Mouse (Mus musculus): ENCODE measurements around the gene Rhot2. TPM values are rescaled to one million over a fixed set of nuclear protein-coding genes. Genes with fewer than 3 reads are reported as not detected.

The Rhot2 gene
- polyA plus RNA-seq (2012; rRNA removed): 94.8 and 98.3 TPM in 2 replicates

DNA sequence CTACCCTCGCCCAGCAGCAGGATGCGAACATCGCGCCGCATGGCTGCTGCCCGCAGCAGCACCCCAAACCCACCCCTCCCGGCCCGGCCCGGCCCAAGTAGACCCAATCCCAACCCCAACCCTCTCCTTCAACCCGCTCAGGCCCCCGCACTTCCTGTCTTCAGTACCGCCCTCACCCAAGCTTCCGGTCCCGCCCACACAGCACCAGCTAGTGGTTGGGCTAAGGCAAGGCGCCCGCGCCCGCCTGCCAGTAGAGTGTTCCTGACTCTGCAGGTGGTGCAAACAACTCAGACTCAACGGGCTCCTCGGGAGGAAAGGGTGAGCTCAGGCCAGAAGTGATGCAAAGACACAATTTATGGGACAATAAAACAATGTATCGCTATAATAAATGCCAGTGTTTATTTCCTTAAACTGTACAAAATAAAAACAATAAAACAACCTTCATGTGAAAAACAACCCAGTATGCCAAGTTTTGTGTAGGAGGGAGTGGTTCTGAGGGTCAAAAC is at the start of gene Rhot2:
Gene Rhot2, minus strand, starts transcription at position 456 of the 506 bp plus-strand sequence.

DNA sequence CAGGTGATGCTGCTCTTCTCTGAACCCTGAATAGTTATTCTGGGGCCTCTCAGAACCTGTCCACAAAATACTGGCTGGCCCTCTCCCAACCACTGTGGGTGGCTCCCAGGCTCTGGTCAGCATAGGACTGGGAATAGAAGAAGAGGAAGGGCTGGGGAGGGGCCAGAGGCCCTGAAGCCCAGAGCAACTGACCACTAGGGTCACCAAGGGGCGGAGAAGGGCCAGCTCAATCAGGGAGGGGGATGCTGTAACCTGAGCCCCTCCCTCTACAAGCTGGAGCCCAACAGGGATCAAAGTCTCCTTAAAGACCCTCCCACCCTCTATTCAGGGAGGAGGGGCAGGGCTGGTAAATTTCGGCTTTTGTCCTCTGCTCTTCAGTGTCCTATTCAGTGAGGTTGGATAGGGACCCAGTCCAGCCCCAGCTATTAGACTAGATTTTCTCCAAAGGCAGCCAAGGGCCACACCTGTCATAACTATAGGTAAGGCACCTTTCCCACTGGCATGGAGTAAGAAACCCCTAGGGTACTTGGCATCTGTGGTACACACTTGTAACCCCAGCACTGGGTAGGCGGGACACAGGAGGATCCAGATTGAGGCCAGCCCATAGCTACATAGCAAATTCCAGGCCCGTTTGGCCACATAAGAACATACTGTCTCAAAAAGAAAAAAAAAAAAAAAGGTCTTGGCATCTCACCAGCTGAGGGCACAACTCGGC is 35.7 kb upstream of the Rhot2 start, which contains the start of gene Wfikkn1:
Gene Wfikkn1, minus strand, starts transcription at position 663 of the 715 bp plus-strand sequence.

DNA sequence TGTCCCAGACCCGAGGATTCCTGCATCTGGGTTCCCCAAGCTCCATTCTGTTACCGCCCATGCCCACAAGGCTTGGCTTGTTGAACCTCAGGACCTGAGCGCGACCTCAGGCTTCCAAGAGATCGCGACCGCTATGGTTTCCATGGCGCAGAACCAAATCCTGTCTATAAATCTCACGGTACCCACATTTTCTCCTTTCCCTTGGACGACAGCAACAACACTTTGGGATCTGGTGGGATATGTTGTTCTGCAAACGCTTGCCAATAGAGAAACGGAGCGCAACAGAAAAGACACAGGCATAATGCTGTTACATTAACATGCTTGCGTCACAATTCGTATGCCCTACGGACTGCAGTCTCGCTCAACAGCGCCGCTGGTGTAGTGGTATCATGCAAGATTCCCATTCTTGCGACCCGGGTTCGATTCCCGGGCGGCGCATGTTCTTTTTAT is 30.1 kb upstream of the Rhot2 start, which contains the start of gene Mettl26:
Gene Mettl26, plus strand, starts transcription at position 354 of the 450 bp plus-strand sequence.

DNA sequence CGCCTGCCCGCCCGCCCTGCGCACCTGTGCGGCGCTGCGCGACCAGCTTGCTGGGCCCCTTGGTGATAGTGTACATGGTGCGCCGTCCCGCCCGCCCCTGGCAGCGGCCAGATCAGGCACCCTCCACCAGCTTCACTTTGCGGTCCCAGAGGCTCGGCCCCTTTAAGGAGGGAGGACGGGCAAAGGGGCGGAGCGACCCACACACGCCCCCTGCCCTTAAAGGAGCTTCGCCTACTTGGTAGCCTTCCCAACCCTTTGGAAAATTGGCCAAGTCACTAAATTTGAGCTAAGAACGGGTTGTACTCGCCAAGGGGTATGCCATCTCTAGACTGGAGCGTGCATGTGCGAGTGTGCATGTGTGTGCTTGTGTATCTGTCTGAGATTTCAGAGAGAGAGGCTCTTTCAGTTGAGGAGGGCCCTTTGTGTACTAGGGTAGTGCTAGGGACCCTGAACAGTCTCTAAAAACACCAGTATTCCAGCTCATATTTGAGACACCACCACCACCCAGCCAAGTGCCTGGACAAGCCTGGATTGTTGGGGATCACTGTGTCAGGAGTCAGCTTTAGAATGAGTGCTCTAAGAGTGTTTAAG is 24.0 kb upstream of the Rhot2 start, which contains the start of gene Mcrip2:
Gene Mcrip2, minus strand, starts transcription at position 164 of the 591 bp plus-strand sequence.

DNA sequence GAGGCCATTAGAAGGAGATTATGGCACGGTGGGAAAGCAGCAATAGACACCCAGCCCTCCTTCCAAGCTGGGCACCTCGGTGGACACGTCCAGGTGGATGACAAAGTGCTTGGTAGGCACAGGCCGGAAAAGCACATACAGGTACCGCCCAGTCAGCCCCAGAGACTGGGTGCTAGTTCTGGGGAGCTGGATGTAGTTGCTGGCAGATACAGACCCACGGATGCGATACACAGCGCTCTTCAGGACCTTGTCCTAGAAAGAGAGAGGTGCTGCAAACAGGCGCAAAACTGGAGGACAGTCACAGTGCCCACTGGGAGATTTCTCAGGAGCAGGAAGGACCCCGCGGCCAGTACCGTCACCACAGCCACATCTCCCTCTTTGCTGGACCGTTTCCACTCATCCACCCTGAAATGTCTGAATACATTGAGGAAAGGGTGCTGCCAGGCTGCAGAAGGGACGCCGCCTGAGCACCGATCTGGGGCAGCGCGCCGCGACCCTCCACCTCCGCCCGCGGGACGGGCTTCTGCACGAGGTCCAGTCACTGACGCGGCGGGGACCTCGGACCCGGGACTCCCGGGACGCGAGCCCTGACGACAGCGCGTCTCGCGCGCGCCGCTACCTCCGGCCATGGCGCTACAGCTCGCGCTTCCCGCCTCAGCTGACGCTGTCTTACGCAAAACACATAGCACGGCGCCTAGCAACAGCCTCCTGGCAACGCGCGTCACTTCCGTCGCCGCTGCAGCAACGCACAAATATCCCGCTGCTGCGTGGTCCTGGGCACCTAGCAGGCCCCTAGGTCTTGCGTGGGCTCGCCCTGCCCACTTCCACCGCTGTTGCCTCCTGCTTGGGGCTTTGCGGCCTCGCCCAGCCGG is 16.4 kb upstream of the Rhot2 start, which contains the start of gene Wdr90:
Gene Wdr90, minus strand, starts transcription at position 670 of the 872 bp plus-strand sequence.

DNA sequence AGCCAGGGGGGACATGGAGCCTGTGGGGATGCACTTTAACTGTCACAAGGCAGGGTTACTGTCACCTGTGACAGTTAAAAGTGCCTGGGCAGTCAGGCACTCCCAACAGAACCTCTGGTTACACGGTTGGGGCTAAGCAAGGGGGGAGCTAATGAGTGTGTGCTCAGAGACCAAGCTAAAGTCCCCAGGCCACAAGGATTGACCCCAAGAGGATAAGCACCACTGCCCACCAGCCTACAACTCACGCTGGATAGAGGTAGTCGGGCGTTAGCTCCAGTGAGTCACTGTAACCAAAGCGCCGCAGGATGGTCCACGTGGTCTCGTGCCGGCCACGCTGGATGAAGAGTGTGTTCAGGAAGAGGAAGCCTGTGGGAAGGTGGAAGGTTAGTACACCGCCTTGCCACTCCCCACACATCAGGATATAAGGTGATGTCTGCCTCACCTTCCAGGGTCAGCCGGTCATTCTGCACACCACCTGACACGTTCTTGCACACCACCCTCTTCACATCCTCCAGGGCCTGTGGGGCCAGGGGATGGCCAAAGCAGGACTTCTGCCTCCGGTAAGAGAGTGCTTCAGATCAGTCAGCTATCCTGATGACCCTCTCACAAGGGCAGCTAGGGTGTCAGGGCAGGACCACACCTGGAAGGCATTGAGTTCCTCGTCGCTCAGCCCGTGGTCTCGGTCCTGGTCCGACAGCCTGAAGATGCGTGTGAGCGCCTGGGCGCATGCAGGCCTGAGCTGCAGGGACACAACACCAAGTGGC is 3.4 kb downstream of the Rhot2 start, which contains the start of gene Gm20683:
Gene Gm20683, minus strand, starts transcription at position 647 of the 764 bp plus-strand sequence.

DNA sequence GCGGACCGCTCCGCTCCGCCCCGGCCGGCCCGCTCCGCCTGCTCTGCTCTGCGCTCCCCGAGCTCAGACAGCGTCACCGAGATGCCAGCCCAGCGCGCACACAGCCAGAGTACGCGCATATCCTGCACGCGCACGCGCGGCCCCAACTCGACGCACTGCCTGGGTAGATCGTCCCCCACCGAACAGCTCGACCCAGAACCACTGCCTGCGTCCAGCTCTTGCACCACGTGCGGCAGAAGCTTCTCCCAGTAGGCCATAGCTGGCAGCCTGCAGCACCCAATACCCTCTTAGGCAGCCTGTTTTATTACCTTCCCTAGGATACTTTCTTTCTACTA is 7.6 kb downstream of the Rhot2 start, which contains the start of gene Rhbdl1:
Gene Rhbdl1, minus strand, starts transcription at position 220 of the 335 bp plus-strand sequence.

DNA sequence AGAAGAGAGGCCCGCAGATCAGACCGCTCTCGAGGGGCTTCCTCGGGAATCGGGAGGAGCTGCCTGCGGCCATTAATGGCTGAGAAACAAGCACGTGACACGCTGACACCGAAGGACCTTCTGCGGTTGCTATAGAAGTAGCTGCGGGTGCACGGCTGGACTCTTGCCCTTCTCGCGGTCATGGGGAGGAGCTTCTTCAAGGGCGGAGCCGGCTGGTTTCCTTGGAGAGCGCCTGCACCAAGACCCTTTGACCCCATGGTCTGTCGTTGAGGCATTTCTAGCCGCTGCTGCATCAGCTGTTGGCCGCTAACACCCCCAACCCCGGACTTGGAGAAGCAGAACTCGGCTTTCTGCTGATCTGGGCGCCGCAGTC is 11.4 kb downstream of the Rhot2 start, which contains the start of gene Stub1:
Gene Stub1, minus strand, starts transcription at position 114 of the 373 bp plus-strand sequence.

DNA sequence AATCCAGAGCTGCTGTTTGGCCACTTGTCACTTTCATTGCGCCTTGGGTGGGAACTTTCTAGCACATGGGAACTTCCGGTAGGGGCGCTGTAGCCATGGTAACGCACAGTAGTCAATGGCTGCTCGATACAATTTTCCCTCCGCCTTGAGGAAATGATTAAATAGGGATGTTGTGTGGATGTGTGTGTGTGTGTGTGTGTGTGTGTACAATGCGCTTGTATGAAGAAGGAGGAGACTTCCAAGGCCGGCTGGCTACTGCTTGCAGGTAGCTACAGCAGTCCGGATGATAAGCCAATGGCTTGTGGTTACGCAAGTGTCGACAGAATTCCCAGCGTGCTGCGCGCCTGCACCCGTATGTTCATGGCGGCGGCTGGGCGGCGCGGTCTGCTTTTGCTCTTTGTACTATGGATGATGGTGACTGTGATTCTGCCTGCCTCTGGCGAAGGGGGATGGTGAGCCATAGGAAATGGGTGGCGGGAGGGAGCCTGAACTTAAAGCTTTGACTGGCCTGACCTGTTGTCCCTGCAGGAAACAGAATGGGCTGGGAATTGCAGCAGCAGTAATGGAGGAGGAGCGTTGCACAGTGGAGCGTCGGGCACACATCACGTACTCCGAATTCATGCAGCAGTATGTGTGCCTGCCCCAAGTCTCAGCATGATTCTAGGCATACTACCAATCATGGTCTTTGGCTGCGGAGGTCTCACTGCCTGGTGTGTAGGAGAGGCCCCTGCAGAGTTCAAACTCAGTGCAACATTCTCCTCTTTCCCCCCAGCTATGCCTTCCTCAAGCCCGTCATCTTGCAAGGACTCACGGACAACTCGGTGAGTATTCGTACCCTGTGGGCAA is 15.7 kb downstream of the Rhot2 start, which contains the start of gene Jmjd8:
Gene Jmjd8, plus strand, starts transcription at position 156 of the 846 bp plus-strand sequence.

DNA sequence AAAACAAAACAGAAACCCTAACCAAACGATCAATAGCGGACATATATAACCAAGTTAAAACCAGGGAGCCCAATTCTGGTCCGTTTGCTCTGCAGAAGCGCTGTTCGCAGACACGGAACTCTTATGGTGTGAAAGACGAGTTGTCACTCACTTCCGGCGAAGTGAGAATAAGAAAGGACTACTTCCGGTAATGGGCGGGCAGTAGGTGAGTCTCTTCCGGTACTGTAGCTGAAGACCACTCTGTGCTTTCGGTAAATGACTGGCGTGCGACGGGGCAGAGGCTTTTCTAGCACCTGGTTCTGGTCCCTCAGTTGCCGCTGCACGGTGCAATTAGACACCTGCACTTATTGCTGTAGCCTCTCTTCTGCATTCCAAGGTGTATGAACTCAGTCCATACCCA is 21.2 kb downstream of the Rhot2 start, which contains the start of gene Wdr24:
Gene Wdr24, plus strand, starts transcription at position 176 of the 400 bp plus-strand sequence.

DNA sequence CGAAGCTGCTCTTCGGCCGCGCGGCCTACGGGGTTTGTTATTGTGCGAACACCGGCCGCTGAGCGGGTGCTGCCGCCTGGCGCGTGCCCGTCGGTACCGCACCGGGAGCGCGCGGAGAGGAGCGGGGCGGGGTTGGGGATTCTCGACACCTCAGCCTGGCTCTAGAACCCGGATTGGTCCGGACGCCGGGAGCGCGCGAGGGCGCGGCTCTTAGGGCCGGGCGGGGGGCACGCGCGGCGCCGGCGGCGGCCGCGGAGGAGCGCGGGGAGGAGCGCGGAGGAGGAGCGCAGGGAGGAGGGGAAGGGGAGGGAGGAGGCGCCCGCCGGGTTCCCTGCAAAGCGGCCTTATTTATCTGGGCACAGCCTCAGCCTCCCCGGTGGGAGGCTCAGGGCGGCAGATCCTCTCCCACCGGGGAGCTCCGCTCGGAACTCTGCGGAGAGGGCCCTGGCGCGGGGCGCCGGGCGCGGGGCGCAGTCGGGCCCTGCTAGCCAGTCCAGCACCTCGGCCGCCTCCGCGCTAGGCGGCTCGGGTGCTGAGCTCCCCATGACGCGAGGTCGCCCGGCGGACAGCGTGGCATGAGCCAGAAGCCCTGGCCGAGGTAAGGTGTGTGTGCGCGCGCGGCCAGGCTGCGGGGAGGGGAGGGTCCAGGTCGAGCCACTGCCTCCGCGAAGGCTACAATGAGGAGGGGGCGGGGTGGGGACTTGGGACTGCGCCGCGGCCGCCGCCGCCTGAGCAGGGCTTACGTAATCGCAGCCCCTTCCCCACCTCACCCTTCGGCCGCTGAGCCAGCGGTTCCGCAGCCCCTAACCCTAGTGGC is 35.7 kb downstream of the Rhot2 start, which contains the start of gene Fbxl16:
Gene Fbxl16, plus strand, starts transcription at position 297 of the 817 bp plus-strand sequence.

DNA sequence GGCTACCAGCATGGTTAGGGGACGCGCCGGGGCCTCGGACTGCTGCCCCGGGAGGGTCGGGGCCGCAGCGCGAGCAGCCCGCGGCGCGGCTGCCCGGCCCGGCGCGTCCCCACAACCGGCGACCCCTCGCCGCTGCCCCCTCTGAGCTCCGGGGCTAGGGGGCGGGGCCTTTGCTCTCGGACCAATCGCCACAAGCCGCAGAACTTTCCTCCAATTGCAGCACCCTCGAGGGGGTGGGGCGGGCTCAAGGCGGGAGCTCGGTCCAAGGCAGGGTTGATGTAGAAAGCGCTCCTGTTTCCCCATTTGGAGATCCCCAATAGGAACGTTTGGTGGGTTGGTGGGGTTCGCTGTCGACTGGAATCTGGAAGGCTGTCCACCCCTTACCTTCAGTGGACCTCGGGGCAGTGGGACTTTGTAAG is 47.7 kb downstream of the Rhot2 start, which contains the start of gene Metrn:
Gene Metrn, minus strand, starts transcription at position 186 of the 419 bp plus-strand sequence.

DNA sequence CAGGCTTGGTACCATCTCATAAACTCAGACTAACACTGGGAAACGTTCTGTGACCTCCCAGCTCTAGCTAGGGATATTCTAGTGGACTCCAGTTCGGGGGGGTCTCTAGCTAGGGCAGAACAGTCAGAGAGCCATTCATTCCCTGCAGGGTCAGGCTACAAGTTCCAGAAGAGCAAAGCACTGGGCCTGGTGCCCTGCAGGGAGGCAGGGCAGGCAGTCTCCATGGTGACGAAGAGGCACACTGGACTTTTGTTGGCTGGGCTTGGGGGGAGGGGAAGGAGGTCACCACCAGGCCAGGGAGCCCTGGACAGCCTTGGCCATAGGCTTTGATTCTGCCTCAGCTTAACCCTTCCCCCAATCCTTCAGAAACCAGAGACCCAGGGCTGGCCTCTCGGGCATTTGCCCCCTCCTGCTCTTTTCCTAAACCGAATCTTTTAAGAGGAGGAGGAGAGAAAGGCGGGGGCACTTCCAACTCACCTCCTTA is 49.0 kb downstream of the Rhot2 start, which contains the start of gene AC134908.4:
Gene AC134908.4, minus strand, starts transcription at position 51 of the 484 bp plus-strand sequence.

DNA sequence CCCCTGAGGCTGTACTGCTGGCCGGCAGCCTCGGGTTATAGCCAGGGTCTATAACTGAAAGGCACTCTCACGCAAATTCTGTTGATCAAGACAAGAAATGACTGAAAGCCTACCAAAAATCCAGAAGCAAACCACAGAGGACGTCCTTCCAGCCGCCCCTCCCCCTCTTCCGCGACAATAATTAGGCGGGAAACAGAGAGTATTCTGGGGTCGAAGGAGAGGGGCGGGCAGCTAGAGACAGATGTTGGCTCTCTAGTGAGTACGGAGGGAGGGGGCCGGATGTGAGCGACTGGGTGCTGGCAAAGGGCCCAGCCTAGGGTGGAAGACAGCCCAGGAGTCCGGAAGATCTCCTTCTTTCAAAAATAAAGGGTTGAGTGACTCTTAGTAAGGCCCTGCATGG is 52.0 kb downstream of the Rhot2 start, which contains the start of gene Fam173a:
Gene Fam173a, minus strand, starts transcription at position 287 of the 400 bp plus-strand sequence.

Other genes with a start within 250 kb of the Rhot2 start
- gene Gng13, start 127.7 kb downstream of the Rhot2 start, polyA plus RNA-seq (2012; rRNA removed): 1.1 and 2.1 TPM in 2 replicates
- gene Chtf18, start 117.4 kb downstream of the Rhot2 start, polyA plus RNA-seq (2012; rRNA removed): 16.3 and 17.3 TPM in 2 replicates
- 44.1 and 45.9 TPM in 2 replicates for gene Rpusd1, start 117.2 kb downstream of the Rhot2 start, polyA plus RNA-seq (2012; rRNA removed)
- gene Mslnl, start 108.8 kb downstream of the Rhot2 start, polyA plus RNA-seq (2012; rRNA removed): 0.11 and 0.15 TPM in 2 replicates
- gene Msln, start 90.5 kb downstream of the Rhot2 start, polyA plus RNA-seq (2012; rRNA removed): 0.14 and 0.25 TPM in 2 replicates
- gene Narfl, start 71.1 kb downstream of the Rhot2 start, polyA plus RNA-seq (2012; rRNA removed): 25.3 and 26.7 TPM in 2 replicates
- gene Haghl, start 59.2 kb downstream of the Rhot2 start, polyA plus RNA-seq (2012; rRNA removed): 214 and 220 TPM in 2 replicates
- gene Ccdc78, start 58.3 kb downstream of the Rhot2 start, polyA plus RNA-seq (2012; rRNA removed): 0.04 and 0.11 TPM in 2 replicates
- gene Fam173a, start 52.0 kb downstream of the Rhot2 start, polyA plus RNA-seq (2012; rRNA removed): 106 and 110 TPM in 2 replicates
- gene AC134908.4, start 49.2 kb downstream of the Rhot2 start, polyA plus RNA-seq (2012; rRNA removed): 0.18 TPM in 1 of 2 replicates, not detected in the other
- 101 TPM in 2 replicates for gene Metrn, start 47.7 kb downstream of the Rhot2 start, polyA plus RNA-seq (2012; rRNA removed)
- 64.6 and 64.7 TPM in 2 replicates for gene Fbxl16, start 35.8 kb downstream of the Rhot2 start, polyA plus RNA-seq (2012; rRNA removed)
- gene Wdr24, start 21.2 kb downstream of the Rhot2 start, polyA plus RNA-seq (2012; rRNA removed): 48.6 and 49.3 TPM in 2 replicates
- 82.0 and 84.1 TPM in 2 replicates for gene Jmjd8, start 16.0 kb downstream of the Rhot2 start, polyA plus RNA-seq (2012; rRNA removed)
- gene Stub1, start 11.4 kb downstream of the Rhot2 start, polyA plus RNA-seq (2012; rRNA removed): 303 and 324 TPM in 2 replicates
- 51.1 and 59.5 TPM in 2 replicates for gene Rhbdl1, start 7.6 kb downstream of the Rhot2 start, polyA plus RNA-seq (2012; rRNA removed)
- gene Gm20683, start 3.1 kb downstream of the Rhot2 start, polyA plus RNA-seq (2012; rRNA removed): 27.5 and 27.9 TPM in 2 replicates
- 57.9 and 59.3 TPM in 2 replicates for gene Wdr90, start 16.6 kb upstream of the Rhot2 start, polyA plus RNA-seq (2012; rRNA removed)
- 10.1 and 10.9 TPM in 2 replicates for gene Mcrip2, start 23.9 kb upstream of the Rhot2 start, polyA plus RNA-seq (2012; rRNA removed)
- gene Mettl26, start 30.2 kb upstream of the Rhot2 start, polyA plus RNA-seq (2012; rRNA removed): 71.8 and 76.2 TPM in 2 replicates
- 0.86 and 1.0 TPM in 2 replicates for gene Wfikkn1, start 36.0 kb upstream of the Rhot2 start, polyA plus RNA-seq (2012; rRNA removed)
- gene Rab40c, start 74.9 kb upstream of the Rhot2 start, polyA plus RNA-seq (2012; rRNA removed): 70.6 and 80.8 TPM in 2 replicates
- 95.7 and 101 TPM in 2 replicates for gene Pigq, start 100.1 kb upstream of the Rhot2 start, polyA plus RNA-seq (2012; rRNA removed)
- gene Nhlrc4, start 100.1 kb upstream of the Rhot2 start, polyA plus RNA-seq (2012; rRNA removed): 0.11 and 0.34 TPM in 2 replicates
- 0.41 and 0.68 TPM in 2 replicates for gene A930017K11Rik, start 107.7 kb upstream of the Rhot2 start, polyA plus RNA-seq (2012; rRNA removed)
- gene Capn15, start 140.9 kb upstream of the Rhot2 start, polyA plus RNA-seq (2012; rRNA removed): 43.8 and 45.6 TPM in 2 replicates
- gene Rab11fip3, start 224.7 kb upstream of the Rhot2 start, polyA plus RNA-seq (2012; rRNA removed): 64.6 and 66.8 TPM in 2 replicates
- gene Decr2, start 245.5 kb upstream of the Rhot2 start, polyA plus RNA-seq (2012; rRNA removed): 24.3 and 26.7 TPM in 2 replicates

All from central nervous system, embryonic 14 days (tissue).